Mouse (Mus musculus) adrenal gland, postnatal 10 days (tissue): Measurements from ENCODE around the gene Rap1gds1. TPM values are rescaled to one million over a fixed set of nuclear protein-coding genes. Genes with fewer than 3 reads are reported as not detected.
A peak's percentile ranks its signal among the peaks of the same experiment; 100 is the strongest.

ENCODE experiments used
- DNase-seq: peaks from one replicate; pipeline ENCODE4 v3.0.0; 2021; ENCODE audit warnings: mixed read lengths
- long read RNA-seq, 2 experiments: library from polyadenylated mRNA; stranded (forward); transcript quantifications; one replicate each; pipeline ENCODE4 v2.0.0; 2021
- total RNA-seq, 2 experiments: library from RNA; stranded (reverse); gene quantifications; 2 replicates each; pipeline ENCODE4 v1.2.3; 2021

Rap1gds1 gene
- total RNA-seq, result 10 to 100 TPM; 49.7 to 59.1 TPM
- long read RNA-seq, experiment 1, transcript Rap1gds1-201 (14 exons, 3,383 nt), result minor isoform, 11 of 43 reads
- long read RNA-seq, experiment 1, transcript Rap1gds1-202 (15 exons, 3,669 nt), result major isoform, 16 of 43 reads
- long read RNA-seq, experiment 1, partial matches to known transcripts, result 6 of 43 reads
- long read RNA-seq, experiment 1, other reads (novel, unspliced or antisense), result 8 of 43 reads
- long read RNA-seq, experiment 2, transcript Rap1gds1-205 (15 exons, 3,598 nt), result minor isoform, 6 of 33 reads
- long read RNA-seq, experiment 2, transcript Rap1gds1-201 (14 exons, 3,383 nt), result minor isoform, 7 of 33 reads
- long read RNA-seq, experiment 2, transcript Rap1gds1-202 (15 exons, 3,669 nt), result major isoform, 13 of 33 reads
- long read RNA-seq, experiment 2, partial matches to known transcripts, result 1 of 33 reads
- long read RNA-seq, experiment 2, other reads (novel, unspliced or antisense), result 6 of 33 reads

DNA sequence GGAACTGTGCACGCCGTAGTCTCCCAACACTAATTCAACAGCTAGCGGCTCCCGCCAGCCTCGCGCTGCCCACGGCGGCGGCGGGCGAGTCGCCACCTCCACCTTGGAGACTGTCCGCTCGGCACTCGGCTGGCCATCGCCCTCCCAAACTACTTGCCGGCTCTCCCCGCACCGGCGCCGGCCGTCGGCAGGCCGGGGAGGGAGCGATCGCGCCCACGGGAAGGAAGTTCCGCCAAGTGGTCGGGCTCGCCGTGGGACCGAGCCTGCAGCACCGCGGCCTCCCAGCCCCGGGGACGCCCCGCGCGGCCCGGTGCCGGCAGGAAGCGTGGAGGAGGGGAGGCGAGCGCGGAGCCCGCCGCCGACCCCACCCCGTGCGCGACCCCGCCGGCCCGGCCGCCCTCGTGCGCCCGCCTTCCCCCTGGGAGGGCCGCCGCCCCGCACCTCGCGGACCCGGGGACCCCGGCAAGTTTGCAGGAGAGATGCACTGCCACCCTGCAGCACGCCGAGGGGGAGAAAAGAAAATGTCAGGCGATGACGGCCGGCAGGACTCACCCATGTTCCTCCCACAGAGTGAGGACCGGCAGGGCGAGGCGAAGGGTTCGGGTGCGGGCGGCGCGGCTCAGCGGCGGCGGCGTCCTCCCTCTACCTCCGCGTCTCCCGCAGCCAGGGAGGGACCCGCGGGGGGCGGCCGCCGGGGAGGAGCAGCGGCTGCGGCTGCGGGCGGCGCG, at the start of gene Rap1gds1:
Gene Rap1gds1 (minus strand): TSS at position 718 of the 728 bp plus-strand sequence.
- peak; percentile 77 for DNase-seq

DNA sequence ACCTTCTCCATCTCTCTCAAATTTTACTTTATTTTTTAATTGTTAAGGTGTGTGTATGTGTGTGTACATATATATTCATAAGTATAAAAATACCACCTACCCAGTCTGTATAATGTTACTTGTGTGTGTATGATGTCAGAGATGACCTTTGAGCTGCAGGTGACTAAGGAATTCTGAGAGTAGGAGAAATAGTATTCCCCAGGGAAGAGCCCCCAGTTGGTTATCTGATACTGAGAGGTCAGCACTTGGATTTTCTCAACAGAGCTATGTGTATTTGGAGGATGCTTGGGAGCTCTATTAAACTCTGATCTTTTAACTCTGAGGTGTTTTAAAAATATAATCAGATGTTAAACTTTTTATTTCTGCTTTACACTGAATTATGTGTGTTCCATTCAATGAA, 43.4 kb upstream of the Rap1gds1 start:
- no peak for DNase-seq

DNA sequence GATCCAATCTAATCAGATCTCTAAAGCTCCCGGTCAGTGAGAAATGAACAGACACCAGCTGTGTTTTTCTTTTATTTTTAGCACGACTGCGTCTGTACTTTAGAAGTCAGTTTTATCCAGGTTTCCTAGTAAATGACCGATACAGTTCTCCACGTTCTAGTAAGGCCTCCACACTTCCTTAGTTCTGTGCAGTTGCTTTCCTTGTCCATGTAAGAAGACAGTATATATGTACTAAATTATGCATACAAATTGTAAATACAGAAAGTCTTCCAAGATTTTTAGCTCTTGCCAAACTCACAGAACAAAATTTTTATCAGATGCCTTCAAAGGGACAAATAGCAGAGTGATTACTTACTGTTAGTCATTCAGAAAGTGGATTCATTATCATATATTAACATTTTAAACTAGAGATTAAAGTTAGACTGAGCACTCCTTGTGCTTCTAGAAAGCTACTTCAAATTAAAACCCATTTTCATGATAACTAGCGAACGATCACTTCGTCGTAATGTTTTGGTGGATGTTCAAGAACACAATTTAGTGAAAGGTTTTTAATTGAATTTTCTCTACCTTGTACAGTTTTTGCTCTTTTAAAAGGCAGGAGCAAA, 41.8 kb upstream of the Rap1gds1 start:
- DNase-seq, result no peak

DNA sequence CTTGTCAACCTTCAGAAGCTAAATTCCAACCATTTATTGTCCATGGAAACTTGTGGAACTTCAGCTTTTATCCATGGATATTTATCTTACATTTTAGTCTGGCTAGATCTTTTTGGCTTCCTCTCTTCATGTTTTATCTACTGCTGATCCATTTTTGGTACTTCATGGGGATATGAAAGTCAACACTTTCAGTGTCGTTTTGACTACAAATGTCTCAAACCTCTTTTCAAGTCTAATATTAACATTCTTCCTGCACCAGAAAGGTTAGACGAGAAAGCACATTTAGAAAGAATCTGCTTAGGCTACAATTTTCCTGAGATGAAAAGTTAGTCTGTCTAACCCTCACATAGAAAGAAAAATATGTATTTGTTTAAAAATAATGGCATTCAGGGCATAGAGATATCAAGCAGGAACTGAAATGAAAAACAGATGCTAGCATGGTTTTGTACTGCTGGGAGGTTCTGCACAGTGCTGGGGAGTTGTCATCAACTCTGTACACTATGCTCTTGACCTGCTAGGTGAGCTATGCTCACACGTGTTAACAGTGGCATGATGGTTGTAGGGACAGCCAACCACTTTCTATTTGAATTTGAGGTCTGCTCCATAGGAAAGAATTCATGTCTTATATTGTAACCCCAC, 37.5 kb upstream of the Rap1gds1 start:
- DNase-seq, result no peak

DNA sequence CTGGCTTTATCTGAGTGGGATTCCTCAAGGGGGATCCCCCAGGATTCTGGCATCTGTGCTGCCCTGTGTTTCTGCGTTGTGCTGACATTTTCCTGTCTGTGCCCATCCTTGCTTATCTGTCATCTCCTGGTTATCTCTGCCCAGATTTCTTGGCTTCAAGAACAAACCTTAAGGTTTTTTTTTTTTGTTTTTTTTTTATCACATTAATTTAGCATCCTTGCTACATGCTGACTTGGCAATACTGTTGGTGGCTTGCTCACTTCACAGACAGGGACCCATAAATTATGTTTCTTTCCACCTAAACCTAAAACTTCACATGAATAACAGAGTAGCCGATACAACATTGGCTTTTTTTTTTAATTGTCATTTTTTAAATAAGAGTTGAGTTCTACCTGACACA, 36.9 kb upstream of the Rap1gds1 start:
- no peak for DNase-seq

DNA sequence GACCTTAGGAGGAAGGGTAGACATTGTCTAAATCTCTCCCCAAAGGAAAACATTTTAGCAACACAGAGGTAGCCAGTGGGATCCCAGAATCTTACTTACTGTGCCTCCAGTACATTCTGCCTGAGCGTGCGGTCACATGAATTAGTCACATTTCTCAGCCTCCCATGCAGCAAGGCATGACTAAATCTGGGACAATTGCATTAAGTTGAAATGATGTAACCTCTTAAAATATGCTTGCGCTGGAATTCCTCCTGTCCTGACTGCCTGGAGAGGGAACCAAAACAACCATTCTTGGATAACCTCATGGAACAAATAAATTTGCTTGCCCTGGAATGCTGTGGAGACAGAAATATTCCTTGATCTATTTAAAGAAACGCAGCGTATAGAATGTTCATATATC, 33.2 kb upstream of the Rap1gds1 start:
- DNase-seq, result no peak

DNA sequence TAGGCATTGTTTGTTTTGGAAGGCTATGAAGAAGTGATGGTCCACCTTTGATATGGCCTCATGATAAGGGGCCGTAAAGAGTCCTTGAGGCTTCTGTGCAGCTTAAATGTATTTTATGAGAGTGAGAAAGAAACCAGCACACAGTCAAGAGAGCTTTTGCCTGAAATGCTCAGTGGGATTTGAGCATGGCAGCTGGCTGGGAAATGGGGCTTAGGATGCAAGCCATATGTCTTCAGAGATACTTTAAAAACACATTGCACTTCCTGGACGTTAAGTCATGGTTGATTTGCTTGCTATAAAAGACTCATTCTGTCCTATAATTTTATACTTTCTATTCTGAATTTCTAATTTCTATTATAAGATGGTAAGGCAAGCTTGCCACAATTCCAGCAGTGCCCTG, 28.9 kb upstream of the Rap1gds1 start:
- DNase-seq, result no peak

DNA sequence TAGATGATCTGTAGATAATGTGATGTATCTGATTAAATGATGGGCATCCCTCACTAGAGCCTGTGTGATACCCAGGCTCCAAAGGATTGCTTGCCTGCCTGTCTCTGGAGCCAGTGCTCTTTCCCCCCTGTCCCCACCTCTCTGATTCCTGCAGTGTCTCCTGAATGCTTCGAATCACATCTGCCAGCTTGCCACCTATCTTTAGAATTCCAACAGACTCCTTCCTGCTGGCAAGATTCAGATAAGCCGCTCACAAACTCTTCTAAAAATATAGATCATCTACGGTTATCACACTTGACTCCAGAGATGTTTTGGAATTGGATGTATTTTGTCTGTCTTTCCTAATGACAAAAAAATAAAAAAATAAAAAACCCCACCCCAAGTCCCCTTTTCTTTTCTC, 28.3 kb upstream of the Rap1gds1 start:
- DNase-seq, result no peak

DNA sequence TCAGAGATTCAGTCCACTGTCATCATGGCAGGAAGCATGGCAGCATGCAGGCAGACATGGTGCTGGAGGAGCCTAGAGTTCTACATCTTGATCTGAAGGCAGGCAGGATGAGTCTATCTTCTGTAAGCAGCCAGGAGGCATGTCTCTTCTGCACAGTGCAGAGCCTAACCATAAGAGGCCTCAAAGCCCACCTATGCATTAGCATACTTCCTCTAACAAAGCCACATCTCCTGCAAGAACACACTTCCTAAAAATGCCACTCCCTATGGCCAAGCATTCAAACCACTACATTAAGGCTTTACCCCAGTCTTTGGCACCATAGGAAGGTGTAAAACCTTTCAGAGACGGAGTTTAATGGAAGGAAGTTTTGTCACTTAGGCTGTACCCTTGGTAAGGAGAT, 26.9 kb upstream of the Rap1gds1 start:
- DNase-seq, result no peak

DNA sequence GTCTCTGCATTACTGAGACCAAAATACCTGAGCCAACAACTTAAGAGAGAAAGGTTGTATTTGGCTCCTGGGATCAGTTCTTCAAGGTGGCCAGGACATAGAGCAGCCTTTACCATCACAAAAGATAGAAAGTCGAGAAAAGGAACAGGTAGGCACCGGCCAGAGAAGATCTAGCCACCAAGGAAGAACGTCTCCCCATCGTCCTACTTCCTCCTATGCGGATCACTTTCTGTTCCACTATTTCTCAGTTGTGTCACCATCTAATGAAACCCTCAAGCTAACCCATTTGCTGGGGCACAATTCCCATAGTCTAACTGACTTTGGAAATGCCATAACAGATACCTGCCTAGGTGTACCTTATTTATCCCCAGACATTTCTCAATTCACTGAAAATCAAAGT, 24.3 kb upstream of the Rap1gds1 start:
- no peak for DNase-seq

DNA sequence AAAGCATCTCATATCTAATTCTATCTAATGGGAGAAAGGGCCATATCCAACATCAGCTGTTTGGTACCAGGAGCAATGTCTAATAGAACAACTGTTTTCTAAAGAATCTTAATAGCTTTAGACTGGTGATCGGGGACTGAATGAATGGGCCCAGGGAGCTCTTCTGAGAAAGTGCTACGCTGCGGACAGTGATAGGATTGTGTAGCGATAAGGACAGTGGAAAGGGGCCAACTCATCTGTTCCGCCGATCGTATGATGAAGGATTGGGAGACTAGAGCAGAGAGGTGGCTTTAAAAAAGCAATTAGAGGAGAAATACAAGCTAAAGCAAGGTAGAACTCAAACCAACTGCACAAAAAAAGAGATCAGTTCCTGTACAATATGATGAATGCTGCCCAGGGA, 20.9 kb upstream of the Rap1gds1 start:
- no peak for DNase-seq

DNA sequence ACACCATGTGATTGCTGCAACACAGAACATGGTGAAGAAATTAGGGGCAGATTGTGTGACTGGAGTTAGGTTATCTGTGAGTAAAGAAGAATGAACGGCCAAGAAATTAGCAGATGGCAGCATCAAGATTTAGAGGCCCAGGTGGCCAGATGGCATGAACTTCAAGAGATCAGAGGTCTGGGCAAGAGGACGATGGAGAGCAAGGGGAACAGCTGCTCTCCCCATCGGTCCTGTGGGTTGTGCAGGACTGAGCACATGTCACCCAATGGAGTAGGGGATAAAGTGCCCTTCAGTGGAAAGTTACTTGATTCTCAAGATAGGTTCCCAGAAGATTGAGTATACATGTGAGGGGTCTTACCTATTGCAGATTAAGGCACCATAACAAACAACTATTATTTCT, 13.5 kb upstream of the Rap1gds1 start:
- DNase-seq, result no peak

DNA sequence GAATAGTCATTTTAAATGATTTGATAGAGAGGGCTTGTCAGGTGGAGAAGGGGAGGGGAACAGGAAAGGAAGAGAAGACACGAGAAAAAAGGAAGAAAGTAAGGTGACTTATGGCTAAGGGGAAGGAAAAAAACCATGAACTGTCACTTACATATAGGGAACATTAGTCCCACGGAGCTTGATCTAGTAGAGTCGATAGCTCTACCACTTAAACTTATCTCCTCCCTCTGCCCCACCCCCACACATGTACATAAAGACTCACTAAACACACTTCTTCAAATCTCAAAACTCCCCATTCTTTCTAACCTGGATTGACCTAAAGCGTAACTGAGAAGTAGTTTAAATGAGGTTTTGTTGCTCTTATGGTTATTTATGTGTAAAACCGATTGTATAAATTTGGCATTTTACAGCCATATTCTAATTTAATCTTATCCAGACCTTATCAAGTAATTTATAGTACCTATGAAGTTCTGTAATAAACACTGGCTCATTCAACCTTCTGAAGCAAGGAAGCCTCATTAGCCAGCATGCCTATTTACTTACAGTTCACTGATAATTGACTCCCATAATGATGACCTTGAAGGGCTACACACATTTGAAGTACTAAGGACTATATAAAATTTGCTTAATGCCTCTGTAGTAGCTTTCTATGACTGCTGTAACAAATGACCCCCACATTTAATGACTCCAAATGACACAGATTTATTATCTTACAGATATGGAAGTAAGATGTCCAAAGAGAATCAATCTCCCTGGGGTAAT, 9.0 kb upstream of the Rap1gds1 start:
- DNase-seq, result no peak

DNA sequence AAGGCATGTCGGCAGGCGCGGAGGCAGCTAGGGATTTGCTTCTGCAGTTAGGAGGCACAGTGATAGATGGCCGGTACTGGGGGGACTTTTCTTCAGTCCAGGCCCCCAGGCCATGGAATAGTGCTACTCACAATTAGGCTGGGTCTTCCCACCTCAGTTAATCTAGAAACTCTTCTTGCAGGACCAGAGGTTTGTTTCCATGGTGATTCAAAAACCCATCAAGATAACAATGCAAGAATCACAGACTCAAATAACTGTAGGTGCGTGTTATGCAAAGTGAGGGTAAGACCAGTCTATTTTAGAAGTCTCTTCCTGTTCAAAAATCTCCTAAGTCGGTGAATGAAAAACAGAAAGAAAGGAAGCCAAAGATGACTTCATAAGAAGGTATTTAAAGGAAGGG, 4.8 kb upstream of the Rap1gds1 start:
- no peak for DNase-seq

DNA sequence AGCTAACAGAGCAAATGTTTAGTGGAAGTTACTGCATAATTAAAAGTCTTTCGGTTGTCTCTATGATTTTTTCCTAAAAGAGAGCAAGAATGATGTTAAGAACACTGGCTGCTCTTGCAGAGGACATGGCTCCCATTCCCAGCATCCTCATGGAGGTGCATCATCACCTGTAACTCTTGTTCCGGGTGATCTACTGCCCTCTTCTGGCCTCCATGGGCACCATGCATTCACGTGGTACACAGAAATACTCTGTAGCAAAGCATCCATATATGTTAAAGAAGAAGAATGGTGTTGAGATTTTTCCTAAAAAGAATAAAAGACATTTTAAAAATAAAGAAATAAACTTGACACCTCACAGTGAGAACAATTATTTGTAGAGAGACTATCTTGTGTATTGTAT, 3.0 kb upstream of the Rap1gds1 start:
- DNase-seq, result no peak

DNA sequence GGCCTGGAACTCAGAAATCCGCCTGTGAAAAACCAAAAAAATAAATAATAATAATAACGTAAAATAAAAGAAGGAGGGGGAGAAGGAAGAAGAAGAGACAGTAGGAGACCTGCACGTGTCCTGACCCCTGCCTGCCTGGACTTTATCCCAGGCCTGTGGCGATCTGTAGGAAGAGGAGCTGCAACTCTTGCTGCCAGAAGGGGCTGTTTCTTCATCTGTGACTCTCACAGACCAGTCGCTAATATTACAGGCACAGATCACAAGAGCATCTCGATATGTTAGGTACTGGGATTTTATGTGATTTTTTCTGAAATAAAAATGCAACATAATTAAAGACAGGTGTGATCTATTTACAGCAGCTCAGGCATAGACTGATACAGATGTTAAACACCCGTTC, 1.1 kb upstream of the Rap1gds1 start:
- peak; percentile 18 for DNase-seq

DNA sequence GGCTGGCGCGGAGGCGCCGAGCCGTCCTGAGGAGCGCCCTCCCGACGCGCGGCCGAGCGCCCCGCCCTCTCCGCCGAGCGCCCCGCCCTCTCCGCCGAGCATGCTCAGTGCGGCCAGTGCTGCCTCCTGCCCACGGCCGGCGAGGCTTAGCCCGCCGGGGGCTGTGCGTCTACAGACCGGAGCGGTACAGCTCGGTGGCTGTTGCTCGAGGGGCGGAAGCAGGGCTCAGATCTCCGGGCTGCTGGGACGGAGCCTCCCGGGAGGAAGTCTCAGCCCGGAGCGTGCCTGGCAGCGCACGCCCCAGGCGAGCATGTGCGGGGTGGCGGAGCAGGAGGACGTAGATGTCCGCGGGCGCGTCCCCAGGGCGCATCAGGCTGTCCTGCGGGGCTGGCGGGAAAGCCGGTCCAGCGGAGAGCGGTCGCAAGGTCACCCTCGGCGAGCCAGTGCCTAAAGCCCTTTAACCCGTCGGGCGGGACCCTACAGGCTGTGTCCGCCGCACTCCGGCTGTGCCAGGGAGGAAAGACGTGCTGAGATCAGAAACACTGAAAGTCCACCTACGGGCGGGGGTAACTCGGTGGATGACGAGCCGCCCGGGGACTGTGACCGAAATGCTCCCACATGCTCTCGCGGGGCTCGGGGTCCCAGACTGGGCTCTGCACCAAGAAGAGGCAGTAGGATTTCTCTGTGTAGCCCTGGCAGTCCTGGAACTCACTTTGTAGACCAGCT, 495 bp upstream of the Rap1gds1 start:
- peak; percentile 96 for DNase-seq

DNA sequence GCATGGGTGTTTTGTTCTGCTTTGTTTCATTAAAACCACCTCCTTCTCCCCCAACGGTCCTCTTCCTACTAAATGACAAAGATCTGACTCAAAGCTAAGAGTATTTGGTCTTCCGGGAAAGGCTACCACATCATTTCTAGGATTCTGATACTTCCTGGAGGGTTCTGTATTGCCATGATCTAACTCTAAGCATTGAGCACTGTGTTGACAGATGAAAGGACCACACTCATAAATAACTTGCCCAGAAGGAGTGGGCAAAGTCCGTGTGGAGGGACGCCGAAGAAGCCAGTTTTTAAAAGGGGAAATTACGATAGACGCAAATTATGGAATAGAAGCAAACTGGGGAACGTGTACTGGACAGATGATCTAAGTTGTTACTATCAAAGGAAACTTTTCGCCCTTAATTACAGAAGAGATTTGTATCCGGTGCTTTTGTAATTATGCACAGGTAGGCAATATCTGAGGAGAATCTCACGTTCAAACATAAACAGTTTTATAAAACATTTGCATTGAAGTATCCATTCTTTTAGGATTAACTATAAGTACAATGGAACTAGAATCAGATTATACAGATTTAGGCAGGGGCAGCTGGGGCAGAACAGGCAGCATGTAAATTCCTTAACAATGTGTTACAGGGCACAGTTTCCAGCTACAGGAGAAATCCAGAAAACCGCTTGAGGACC, 1.1 kb downstream of the Rap1gds1 start:
- DNase-seq, result no peak

DNA sequence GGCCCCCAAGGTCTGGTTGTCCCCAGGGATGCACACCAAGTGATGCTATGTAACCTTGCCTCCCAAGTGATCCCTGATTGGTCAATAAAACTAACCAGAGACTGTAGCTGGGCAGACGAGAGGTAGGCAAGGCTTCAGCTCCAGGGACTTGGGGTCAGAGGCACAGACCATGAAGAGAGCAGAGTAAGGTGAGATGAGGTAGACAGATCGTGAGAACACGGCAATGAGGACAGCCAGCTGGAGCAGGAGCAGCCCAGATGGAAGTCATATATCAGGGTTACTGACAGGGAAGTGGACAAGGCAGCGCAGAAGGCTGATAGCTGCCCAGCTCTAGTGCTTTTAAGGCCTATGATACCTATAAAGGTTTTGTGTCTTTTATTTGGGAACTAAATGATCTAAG, 5.5 kb downstream of the Rap1gds1 start:
- DNase-seq, result no peak

DNA sequence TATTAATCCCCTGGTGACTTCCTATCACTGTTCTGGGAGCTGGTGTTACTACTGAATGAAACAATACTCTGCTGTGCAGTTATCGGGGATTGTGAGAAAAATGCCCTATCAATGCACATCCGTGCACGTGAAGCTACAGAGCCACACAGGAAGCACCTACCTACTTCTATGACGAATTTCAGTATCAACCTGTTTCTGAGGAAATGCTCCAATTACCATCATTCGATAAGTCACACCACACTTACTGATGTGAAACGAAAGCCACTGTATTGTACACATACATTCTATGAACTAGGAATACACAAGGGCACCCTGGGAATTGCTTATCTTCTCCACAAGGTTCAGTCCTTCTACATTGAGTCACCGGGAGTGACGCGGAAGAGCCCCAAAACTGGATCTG, 10.9 kb downstream of the Rap1gds1 start:
- no peak for DNase-seq

DNA sequence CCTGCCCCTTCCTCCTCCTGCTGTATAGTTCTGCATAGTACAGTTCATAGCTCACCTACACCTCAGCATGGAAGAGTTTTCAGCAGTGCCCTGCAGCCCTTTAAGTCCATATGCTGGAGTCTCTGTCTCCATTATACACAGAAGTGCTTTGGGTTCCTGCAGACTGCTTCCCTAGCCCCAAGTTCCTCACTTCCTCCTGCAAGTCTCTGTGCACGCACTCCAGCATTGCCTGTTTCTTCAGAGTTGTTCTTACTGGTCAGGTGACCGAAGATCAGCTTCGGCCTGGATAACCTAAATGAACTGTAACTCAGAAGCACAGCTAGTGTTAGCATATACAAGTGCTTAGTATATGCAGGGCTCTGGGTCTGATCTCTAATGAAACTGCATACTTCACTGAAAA, 12.9 kb downstream of the Rap1gds1 start:
- no peak for DNase-seq
